Mouse (Mus musculus): ENCODE results near the gene Etfb. TPM values are rescaled to one million over a fixed set of nuclear protein-coding genes. Genes with fewer than 3 reads are reported as not detected.
A peak's percentile ranks its signal among the peaks of the same experiment; 100 is the strongest.

Etfb gene
- polyA plus RNA-seq, 1 experiment from 2014 or later, result 251 TPM

GRCm38 (mm10) chr7:43453599-43454355 is 9.9 kb downstream of the Etfb start:
- ATAC-seq (ENCODE audit: insufficient number of reproducible peaks, low FRiP score, low TSS enrichment, low read depth) (no peak), DNase-seq (ENCODE audit: low spot score) (no peak)
- 84% methylated on average over 14 of the region's 14 CpGs for WGBS
- Histone ChIP-seq H3K4me1 (ENCODE audit: control insufficient read depth, insufficient read depth, low read length) (no peaks in the 10 kb centered on the region), H3K27ac (replicated peaks; ENCODE audit: low read depth, low read length) (no peak overlapping the region), H3K27me3 (ENCODE audit: control insufficient read depth, insufficient read depth, low read length) (no peaks in the 10 kb centered on the region), H3K36me3 (ENCODE audit: control insufficient read depth, insufficient read depth, low read length) (no peaks in the 10 kb centered on the region; the same call in 1 of the 2 replicates), H3K9ac (ENCODE audit: low read length) (no peak overlapping the region), H3K4me3 (ENCODE audit: low read depth, low read length) (no peak overlapping the region), H3K4me2 (ENCODE audit: low read depth, severe bottlenecking) (no peak overlapping the region), H3K9me3 (ENCODE audit: control insufficient read depth, low read length) (no peaks in the 10 kb centered on the region)

GRCm38 (mm10) chr7:43454371-43454770 is 10.5 kb downstream of the Etfb start:
- no peak overlapping the region for H3K4me3 ChIP-seq (ENCODE audit: low read depth, low read length)
- no peak for ATAC-seq (ENCODE audit: insufficient number of reproducible peaks, low FRiP score, low TSS enrichment, low read depth)
- no peak for DNase-seq (ENCODE audit: low spot score)
- 80% methylated on average over 6 of the region's 6 CpGs for WGBS
- H3K4me1 ChIP-seq (ENCODE audit: control insufficient read depth, insufficient read depth, low read length), result no peaks in the 10 kb centered on the region
- no peak overlapping the region for H3K4me2 ChIP-seq (ENCODE audit: low read depth, severe bottlenecking)
- no peak overlapping the region for H3K9ac ChIP-seq (ENCODE audit: low read length)
- no peaks in the 10 kb centered on the region for H3K27me3 ChIP-seq (ENCODE audit: control insufficient read depth, insufficient read depth, low read length)
- no peaks in the 10 kb centered on the region for H3K9me3 ChIP-seq (ENCODE audit: control insufficient read depth, low read length)
- H3K27ac ChIP-seq (replicated peaks; ENCODE audit: low read depth, low read length), result no peak overlapping the region
- no peaks in the 10 kb centered on the region; the same call in 1 of the 2 replicates for H3K36me3 ChIP-seq (ENCODE audit: control insufficient read depth, insufficient read depth, low read length)

GRCm38 (mm10) chr7:43462851-43463250 is 19.0 kb downstream of the Etfb start, which contains the start of gene Vsig10l:
Gene Vsig10l, plus strand, starts transcription at chr7:43463151.
- ATAC-seq (ENCODE audit: insufficient number of reproducible peaks, low FRiP score, low TSS enrichment, low read depth) (no peak), DNase-seq (ENCODE audit: low spot score) (no peak)
- H3K9ac ChIP-seq (ENCODE audit: low read length), result no peak within 1 kb of the TSS
- H3K27ac ChIP-seq (replicated peaks; ENCODE audit: low read depth, low read length), result no peak within 1 kb of the TSS
- no peak within 1 kb of the TSS for H3K4me3 ChIP-seq (ENCODE audit: low read depth, low read length)
- no peak within 1 kb of the TSS for H3K4me2 ChIP-seq (ENCODE audit: low read depth, severe bottlenecking)
- peaks cover 2% of the 10 kb centered on the region; the same call in 1 of the 2 replicates for H3K27me3 ChIP-seq (ENCODE audit: control insufficient read depth, insufficient read depth, low read length)
- no peaks in the 10 kb centered on the region for H3K36me3 ChIP-seq (ENCODE audit: control insufficient read depth, insufficient read depth, low read length)
- H3K9me3 ChIP-seq (ENCODE audit: control insufficient read depth, low read length), result no peaks in the 10 kb centered on the region
- 81% methylated on average over 4 of the region's 4 CpGs for WGBS
- no peaks in the 10 kb centered on the region for H3K4me1 ChIP-seq (ENCODE audit: control insufficient read depth, insufficient read depth, low read length)

GRCm38 (mm10) chr7:43463976-43464375 is 20.1 kb downstream of the Etfb start:
- ATAC-seq (ENCODE audit: insufficient number of reproducible peaks, low FRiP score, low TSS enrichment, low read depth) (no peak), DNase-seq (ENCODE audit: low spot score) (no peak)
- Histone ChIP-seq H3K9me3 (ENCODE audit: control insufficient read depth, low read length) (no peaks in the 10 kb centered on the region), H3K4me3 (ENCODE audit: low read depth, low read length) (no peak overlapping the region), H3K4me1 (ENCODE audit: control insufficient read depth, insufficient read depth, low read length) (no peaks in the 10 kb centered on the region), H3K27ac (replicated peaks; ENCODE audit: low read depth, low read length) (no peak overlapping the region), H3K36me3 (ENCODE audit: control insufficient read depth, insufficient read depth, low read length) (no peaks in the 10 kb centered on the region), H3K27me3 (ENCODE audit: control insufficient read depth, insufficient read depth, low read length) (peaks cover 2% of the 10 kb centered on the region; the same call in 1 of the 2 replicates), H3K4me2 (ENCODE audit: low read depth, severe bottlenecking) (no peak overlapping the region), H3K9ac (ENCODE audit: low read length) (no peak overlapping the region)
- WGBS, result 78% methylated on average over 7 of the region's 7 CpGs

- H3K4me1 ChIP-seq (ENCODE audit: control insufficient read depth, insufficient read depth, low read length), result no peaks in the 10 kb centered on the region
- H3K9ac ChIP-seq (ENCODE audit: low read length), result no peak overlapping the region
- H3K9me3 ChIP-seq (ENCODE audit: control insufficient read depth, low read length), result no peaks in the 10 kb centered on the region
- DNase-seq (ENCODE audit: low spot score), result no peak
- no peak overlapping the region for H3K27ac ChIP-seq (replicated peaks; ENCODE audit: low read depth, low read length)
- WGBS, result 7% methylated on average over 35 of the region's 35 CpGs
- H3K36me3 ChIP-seq (ENCODE audit: control insufficient read depth, insufficient read depth, low read length), result no peaks in the 10 kb centered on the region
- peaks cover 2% of the 10 kb centered on the region; the same call in 1 of the 2 replicates for H3K27me3 ChIP-seq (ENCODE audit: control insufficient read depth, insufficient read depth, low read length)
- no peak; the same call in 1 of the 2 replicates for ATAC-seq (ENCODE audit: insufficient number of reproducible peaks, low FRiP score, low TSS enrichment, low read depth)
- peak overlapping the region; percentile 54 for H3K4me2 ChIP-seq (ENCODE audit: low read depth, severe bottlenecking)
- peak overlapping the region; percentile 30 for H3K4me3 ChIP-seq (ENCODE audit: low read depth, low read length)
Measured at GRCm38 (mm10) chr7:43464864-43465343, 21.0 kb downstream of the Etfb start.

- Histone ChIP-seq H3K27ac (replicated peaks; ENCODE audit: low read depth, low read length) (no peak overlapping the region), H3K4me3 (ENCODE audit: low read depth, low read length) (peak overlapping the region; percentile 30), H3K4me1 (ENCODE audit: control insufficient read depth, insufficient read depth, low read length) (no peaks in the 10 kb centered on the region), H3K36me3 (ENCODE audit: control insufficient read depth, insufficient read depth, low read length) (no peaks in the 10 kb centered on the region), H3K9ac (ENCODE audit: low read length) (no peak overlapping the region), H3K9me3 (ENCODE audit: control insufficient read depth, low read length) (no peaks in the 10 kb centered on the region), H3K27me3 (ENCODE audit: control insufficient read depth, insufficient read depth, low read length) (peaks cover 2% of the 10 kb centered on the region; the same call in 1 of the 2 replicates), H3K4me2 (ENCODE audit: low read depth, severe bottlenecking) (peak overlapping the region; percentile 54)
- WGBS, result 2% methylated on average over 33 of the region's 33 CpGs
- ATAC-seq (ENCODE audit: insufficient number of reproducible peaks, low FRiP score, low TSS enrichment, low read depth) (peak; percentile 68), DNase-seq (ENCODE audit: low spot score) (peak; percentile 75)
Measured at GRCm38 (mm10) chr7:43465344-43466098, 21.6 kb downstream of the Etfb start.

GRCm38 (mm10) chr7:43466099-43466694 is 22.3 kb downstream of the Etfb start:
- peak; percentile 85 for DNase-seq (ENCODE audit: low spot score)
- WGBS, result under 1% methylated on average over 33 of the region's 33 CpGs
- Histone ChIP-seq H3K27me3 (ENCODE audit: control insufficient read depth, insufficient read depth, low read length) (peaks cover 2% of the 10 kb centered on the region; the same call in 1 of the 2 replicates), H3K4me1 (ENCODE audit: control insufficient read depth, insufficient read depth, low read length) (no peaks in the 10 kb centered on the region), H3K36me3 (ENCODE audit: control insufficient read depth, insufficient read depth, low read length) (no peaks in the 10 kb centered on the region), H3K4me2 (ENCODE audit: low read depth, severe bottlenecking) (peak overlapping the region; percentile 54), H3K4me3 (ENCODE audit: low read depth, low read length) (peak overlapping the region; percentile 30), H3K27ac (replicated peaks; ENCODE audit: low read depth, low read length) (no peak overlapping the region), H3K9me3 (ENCODE audit: control insufficient read depth, low read length) (no peaks in the 10 kb centered on the region), H3K9ac (ENCODE audit: low read length) (no peak overlapping the region; the same call in 1 of the 2 replicates)
- peak; percentile 33 for ATAC-seq (ENCODE audit: insufficient number of reproducible peaks, low FRiP score, low TSS enrichment, low read depth)

GRCm38 (mm10) chr7:43470373-43470772 is 26.5 kb downstream of the Etfb start:
- H3K9ac ChIP-seq (ENCODE audit: low read length), result no peak overlapping the region
- H3K27ac ChIP-seq (replicated peaks; ENCODE audit: low read depth, low read length), result no peak overlapping the region
- no peaks in the 10 kb centered on the region for H3K36me3 ChIP-seq (ENCODE audit: control insufficient read depth, insufficient read depth, low read length)
- H3K4me1 ChIP-seq (ENCODE audit: control insufficient read depth, insufficient read depth, low read length), result no peaks in the 10 kb centered on the region
- peaks cover 11% of the 10 kb centered on the region; the same call in 1 of the 2 replicates for H3K27me3 ChIP-seq (ENCODE audit: control insufficient read depth, insufficient read depth, low read length)
- ATAC-seq (ENCODE audit: insufficient number of reproducible peaks, low FRiP score, low TSS enrichment, low read depth) (no peak), DNase-seq (ENCODE audit: low spot score) (peak; percentile 78)
- H3K9me3 ChIP-seq (ENCODE audit: control insufficient read depth, low read length), result no peaks in the 10 kb centered on the region
- 44% methylated on average over 8 of the region's 8 CpGs for WGBS
- H3K4me2 ChIP-seq (ENCODE audit: low read depth, severe bottlenecking), result no peak overlapping the region
- H3K4me3 ChIP-seq (ENCODE audit: low read depth, low read length), result no peak overlapping the region
